Mouse (Mus musculus) megakaryocyte, embryonic 14.5 days (primary cell): ENCODE data around the gene Clcn7.

Experiments used
- FLI1 ChIP-seq: IDR thresholded peaks from 2 replicates; pipeline ENCODE4 v1.6.1; 2012; ENCODE audit warnings: low read length, inconsistent platforms, mixed read lengths
- GATA1 ChIP-seq: IDR thresholded peaks from 3 replicates; pipeline ENCODE4 v1.6.1; 2012; ENCODE audit warnings: mixed read lengths, low read length, inconsistent platforms, borderline replicate concordance

- no peak for TF ChIP-seq GATA1
- TF ChIP-seq FLI1: no peak
These were observed 50.0 kb downstream of the Clcn7 start for GRCm38 (mm10) chr17:25183232-25183631.
